Mouse (Mus musculus) cerebellum, adult 2 months (tissue): Measurements from ENCODE around the gene Rhbdd3.

ENCODE experiments used
- CTCF ChIP-seq: fragments of 200-500 bp; IDR thresholded peaks from 2 replicates; pipeline ENCODE4 v1.5.1; 2011; ENCODE audit warnings: low read depth, mild to moderate bottlenecking, control low read depth, low read length, moderate library complexity, borderline replicate concordance; ENCODE audit not compliant: insufficient read depth
- POLR2A ChIP-seq: fragments of 200-500 bp; IDR thresholded peaks from 2 replicates; pipeline ENCODE4 v1.6.1; 2011; ENCODE audit warnings: low read length, control low read depth, borderline replicate concordance; ENCODE audit not compliant: insufficient read depth

DNA sequence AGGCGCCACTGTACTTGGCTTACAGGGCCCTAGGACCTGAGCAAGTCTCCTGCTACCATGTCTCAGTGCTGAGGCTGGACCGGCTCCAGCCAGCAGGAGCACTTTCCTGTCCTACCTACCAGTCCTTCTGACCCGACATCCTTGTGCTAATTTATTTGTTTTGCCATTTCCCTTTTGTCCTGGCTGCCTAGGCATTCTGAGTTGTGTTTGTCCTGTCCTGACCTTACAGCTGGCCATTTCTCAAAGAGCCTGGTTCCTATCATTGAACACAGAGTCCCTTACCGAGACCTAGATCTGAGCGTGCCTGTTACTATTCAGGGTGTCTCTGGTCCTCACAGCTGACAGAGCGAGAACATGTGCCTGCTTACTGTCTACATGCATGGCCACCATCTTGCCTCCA lies 43.9 kb upstream of the Rhbdd3 start:
- no peak for TF ChIP-seq CTCF
- no peak for TF ChIP-seq POLR2A
